Mouse (Mus musculus) ovary, postnatal 36 days (tissue): ENCODE data around the gene Krt1.

ENCODE experiments used
- DNase-seq: peaks from one replicate; pipeline ENCODE4 v3.0.0; 2022; ENCODE audit warnings: low spot score, mixed read lengths

The Krt1 gene

GRCm38 (mm10) chr15:101850694-101851093 lies at the start of gene Krt1:
TSS of gene Krt1 (minus strand) at chr15:101850794.
- DNase-seq = no peak

DNA sequence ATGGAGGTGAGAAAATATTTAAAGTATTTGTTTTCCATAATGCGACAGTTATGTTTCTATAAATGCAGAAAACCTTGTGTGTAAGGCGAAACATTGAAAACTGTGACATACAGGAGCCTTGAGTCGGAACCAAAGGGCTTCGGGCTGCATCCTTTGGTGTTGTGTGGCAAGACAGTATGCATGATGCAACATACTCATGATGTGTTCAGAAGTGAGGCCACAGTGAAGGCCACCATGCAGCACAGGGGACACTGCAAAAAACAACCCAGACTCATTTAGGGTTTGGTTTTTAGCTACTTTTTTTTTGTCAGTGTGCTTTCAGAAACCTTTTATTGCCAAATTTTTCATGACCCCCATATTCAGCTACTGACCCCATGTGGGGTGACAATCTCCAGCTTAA lies 44.6 kb upstream of the Krt1 start:
- DNase-seq = no peak

DNA sequence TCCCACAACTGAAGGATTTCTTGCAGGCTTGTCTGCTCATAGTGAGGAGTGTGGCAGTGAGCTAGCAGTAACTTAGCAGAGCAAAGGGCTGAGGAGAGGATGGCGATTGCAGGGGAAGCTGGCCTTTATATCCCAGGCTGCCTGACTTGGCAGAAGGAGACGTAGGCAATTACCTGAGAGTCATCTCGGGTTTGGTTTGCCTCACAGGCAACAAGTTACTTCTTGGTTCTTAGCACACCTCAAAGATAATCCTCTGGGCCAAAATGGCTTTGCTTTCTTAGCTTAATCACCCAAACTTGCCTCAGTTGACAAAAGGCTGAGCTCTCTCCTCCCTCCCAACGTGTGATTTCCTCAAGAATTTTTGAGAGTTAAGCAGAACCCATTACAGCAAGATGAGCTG lies 42.2 kb upstream of the Krt1 start, which contains the start of gene Krt76:
TSS of gene Krt76 (minus strand) at position 101 of the 400 bp plus-strand sequence.
- no peak for DNase-seq

GRCm38 (mm10) chr15:101879776-101880175 lies 29.2 kb upstream of the Krt1 start:
- peak; percentile 11 for DNase-seq

DNA sequence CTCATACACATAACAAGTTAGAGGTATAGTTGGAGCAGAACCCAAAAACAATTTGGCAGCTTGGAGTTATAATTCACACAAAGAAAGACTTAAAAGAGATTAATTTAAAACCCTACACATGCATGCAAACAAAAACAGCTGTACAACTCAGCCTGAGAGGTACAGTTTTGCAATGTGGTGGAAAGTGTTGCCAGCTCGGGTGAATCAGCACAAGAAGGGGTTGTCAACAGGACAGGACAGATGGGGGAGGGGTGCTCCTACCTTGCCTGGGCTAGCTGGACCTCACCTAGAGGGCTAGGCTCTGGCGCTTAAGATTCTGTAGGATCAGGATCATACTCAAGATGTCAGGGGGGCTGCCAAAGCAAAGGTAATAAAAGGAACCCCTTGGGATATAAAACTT lies 27.4 kb upstream of the Krt1 start:
- DNase-seq = no peak

DNA sequence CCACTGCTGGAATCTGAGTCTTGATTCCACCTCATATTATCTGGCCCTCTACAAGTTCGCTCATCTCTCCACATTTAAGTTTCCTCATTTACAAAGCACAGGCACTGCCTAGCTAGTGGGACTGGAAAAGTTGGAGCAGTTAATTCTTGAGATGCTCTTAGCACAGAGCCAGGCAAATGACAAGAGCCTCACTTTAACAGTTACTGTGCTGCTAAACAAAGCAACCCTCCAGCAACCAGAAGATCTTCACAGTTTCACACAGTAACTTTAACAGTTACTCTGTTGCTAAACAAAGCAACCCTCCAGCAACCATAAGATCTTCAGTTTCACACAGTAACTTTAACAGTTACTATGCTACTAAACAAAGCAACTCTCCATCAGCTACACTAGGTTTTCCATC lies 23.8 kb upstream of the Krt1 start:
- DNase-seq = no peak

DNA sequence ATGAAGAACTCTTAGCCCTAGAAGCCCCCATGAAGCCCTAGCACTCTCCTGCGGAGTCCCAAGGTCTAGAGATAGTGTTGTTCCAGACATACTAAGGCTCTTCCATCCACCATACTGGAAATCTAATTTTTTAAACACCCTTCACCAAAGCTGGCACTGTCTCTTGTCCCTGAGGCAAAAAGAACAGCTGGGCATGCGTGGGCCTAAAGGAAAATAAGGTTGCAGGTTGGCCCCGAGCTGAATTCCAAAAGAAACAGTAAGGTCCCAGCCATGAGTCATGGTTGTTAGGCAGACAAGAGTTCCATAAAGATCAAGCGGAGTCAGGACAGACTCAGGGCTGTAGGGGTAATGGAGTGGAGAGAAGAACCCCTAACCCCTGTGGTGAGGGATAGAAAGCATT lies 22.6 kb upstream of the Krt1 start:
- DNase-seq = no peak

DNA sequence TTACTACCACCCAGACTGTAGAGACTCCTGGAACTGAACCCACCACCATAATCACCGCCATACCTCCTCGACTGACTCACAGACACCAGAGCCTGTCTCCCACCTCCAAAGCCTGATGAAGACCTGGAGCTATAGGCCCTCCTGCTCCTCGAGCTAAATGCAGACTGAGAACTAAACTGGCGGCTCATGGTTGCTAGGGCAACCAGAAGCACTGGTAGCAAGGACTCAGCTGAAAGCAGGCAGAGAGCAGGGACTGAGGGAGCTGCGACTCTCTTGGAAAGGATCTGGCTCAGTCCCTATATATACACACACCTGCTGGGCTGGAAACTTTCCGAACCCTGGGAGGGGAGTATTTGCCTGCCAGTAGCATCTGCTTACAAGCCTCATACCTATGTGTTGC lies 18.8 kb upstream of the Krt1 start, which contains the start of gene Krt77:
TSS of gene Krt77 (minus strand) at position 275 of the 400 bp plus-strand sequence.
- no peak for DNase-seq

- DNase-seq = no peak
Measured at GRCm38 (mm10) chr15:101866754-101867153, 16.2 kb upstream of the Krt1 start.

DNA sequence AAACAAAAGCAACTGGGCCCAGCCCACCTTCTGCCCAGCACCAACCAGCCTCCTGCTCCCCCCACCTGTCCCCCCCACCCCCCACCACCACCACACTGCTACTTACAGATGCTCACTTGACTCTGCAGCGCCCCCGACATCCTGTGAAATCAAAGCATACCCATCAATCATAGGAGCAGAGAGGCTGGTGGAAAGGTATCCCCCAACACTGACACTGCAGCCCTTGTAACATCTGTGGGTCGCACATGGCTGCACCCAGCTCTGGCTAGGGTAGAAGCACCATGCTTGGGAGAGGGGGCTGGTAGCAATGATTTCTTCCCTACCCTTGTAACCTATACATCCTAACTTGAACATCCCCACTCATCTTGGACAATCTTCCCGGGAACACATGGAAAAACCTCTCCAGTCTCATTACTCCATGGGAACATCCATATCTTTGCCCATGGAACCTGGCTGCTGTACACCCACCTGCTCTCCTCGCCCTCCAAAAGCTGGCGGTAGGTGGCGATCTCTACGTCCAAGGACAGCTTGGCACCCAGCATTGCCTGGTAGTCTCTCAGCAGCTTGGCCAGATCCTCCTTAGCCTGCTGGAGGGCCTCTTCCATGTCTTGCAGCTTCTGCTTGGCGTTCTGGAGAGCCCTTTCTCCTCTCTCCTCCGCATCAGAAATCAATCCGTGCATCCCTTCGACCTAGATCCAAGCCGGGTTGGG lies 10.0 kb upstream of the Krt1 start:
- peak; percentile 28 for DNase-seq

DNA sequence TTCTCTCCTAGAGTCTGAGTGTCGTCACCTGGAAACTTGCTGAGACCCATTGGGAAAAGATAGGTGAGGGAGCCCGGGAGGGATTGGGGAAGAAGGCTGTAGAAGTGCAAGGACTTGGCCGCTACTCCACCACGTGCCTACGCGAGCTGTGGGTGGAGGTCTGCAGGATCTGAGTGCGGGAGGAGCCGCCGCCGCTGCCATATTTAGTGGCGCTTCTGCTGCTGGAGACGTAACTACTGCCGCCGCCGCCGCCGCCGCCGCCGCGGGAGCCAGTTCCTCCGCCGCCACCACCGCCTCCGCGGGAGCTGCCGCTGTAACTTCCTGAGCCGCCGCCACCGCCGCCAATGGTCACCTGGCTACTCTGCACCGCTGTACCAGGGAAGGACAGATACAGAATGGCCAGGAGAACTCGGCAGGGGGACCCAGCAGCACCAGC lies 9.2 kb upstream of the Krt1 start:
- DNase-seq = peak; percentile 50

DNA sequence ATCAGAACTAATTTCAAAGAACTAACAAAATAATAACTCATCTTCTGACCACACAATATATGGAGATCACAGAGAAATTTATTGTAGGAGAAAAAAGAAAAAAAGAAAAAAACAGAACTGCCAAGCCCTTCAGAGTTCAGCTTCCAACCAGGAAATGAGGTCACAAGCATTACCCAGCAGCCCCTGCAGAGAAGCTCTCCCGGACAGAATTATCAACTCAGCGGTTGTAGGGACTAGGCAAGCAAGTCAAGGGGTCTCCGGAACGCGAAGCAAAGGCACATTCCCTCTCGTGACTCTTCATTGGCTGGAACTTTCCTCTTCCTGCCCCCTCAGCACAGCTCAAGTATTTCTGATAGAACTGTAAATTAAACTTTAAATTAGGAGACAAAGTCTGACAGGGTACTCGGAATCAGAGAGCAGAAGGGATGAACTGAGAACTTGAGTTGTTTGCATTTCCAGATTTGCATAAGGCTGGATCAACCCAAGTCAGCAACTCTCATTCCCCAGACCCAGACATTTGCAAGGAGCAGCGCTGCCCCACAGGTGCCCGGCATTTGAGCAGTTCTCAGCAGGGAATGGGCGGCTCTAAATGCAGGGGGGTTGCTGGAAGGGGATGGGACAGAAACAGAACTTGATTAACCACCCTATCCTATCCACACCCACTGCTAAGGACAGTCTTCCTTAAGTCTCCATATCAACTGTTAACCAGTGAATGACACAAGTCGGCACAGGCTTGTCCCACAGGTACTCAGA lies 8.3 kb upstream of the Krt1 start:
- DNase-seq = no peak

GRCm38 (mm10) chr15:101856696-101857095 lies 6.1 kb upstream of the Krt1 start:
- no peak for DNase-seq

DNA sequence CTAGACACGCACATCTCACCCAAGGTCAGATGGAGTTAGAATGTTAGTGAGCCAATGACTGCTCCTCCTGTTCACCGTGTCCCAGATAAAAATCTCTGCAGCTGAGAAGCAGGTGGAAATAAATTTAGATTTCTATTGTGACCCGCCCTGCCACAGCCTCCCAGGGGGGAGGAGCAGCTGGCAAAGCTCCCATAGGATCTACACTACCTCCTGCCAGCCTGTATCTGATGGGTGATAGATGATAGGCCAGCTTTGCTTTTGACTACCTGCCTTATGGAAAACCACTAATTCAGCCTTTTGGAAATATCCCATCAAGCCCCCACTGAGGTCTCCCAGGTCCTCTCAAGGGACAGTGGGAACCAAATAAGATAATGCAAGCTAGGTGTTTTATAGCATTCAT lies 5.1 kb upstream of the Krt1 start:
- DNase-seq = no peak

- DNase-seq = no peak
Measured at GRCm38 (mm10) chr15:101854294-101854693, 3.7 kb upstream of the Krt1 start.

DNA sequence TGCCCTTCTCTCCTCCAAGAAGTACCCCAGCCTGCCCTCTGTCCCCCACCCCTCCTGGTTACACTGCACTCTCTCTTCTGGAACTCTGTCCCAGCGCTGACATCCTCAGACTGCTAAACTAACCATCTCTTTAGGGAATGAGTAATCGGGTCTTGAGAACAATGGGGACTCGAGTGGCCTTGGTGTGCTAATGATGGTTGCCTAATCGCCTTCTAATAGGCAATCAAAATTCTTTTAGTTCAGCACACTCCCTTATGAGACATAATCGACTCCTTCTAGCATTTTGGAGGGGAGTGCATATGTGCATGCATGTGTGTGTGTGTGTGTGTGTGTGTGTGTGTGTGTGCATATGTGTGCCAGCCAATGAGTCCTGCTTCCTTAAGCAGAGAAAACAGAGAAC lies 2.0 kb upstream of the Krt1 start:
- DNase-seq = no peak

- DNase-seq = peak; percentile 58
Measured at GRCm38 (mm10) chr15:101845971-101846403, 4.6 kb downstream of the Krt1 start.

DNA sequence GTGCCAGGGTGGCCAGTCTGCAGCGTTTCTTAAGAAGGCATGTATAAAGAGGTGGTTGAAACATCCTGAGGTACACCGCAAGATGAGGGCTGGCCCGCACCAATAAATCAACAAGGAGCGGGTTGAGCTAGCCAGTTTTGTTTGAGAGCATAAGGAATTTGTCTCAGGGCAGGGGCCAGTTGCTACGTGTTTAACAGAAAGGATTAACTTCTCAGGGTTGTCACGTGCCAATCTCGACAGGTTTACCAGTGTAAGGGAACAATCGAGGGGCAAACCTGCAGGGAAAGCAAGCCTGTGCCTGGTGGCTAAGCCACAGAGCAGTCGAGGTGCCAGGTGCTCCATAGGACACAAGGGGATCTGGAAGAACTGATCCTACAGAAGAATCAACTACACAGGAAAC lies 7.4 kb downstream of the Krt1 start:
- DNase-seq = no peak

GRCm38 (mm10) chr15:101834784-101835328 lies 15.7 kb downstream of the Krt1 start:
- no peak for DNase-seq

DNA sequence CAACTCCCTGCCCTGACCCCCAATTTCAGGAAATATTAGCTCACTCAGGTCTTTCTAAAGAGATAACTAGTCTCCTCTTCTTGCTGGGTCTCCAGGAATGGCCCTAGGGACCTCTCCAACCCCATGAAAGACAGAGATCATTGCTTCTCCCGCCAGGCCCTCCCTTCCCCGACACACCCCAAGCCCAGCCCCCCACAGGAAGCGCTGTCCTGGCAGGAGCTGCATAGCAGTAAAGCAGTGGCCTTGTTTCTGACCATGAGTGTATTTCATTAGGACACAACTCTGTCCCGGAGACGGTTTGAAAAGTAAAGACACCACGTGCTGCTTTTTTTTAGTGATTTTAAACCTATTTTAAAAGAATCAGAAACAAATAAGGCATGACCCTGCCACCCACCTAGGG lies 17.5 kb downstream of the Krt1 start:
- peak; percentile 19 for DNase-seq

DNA sequence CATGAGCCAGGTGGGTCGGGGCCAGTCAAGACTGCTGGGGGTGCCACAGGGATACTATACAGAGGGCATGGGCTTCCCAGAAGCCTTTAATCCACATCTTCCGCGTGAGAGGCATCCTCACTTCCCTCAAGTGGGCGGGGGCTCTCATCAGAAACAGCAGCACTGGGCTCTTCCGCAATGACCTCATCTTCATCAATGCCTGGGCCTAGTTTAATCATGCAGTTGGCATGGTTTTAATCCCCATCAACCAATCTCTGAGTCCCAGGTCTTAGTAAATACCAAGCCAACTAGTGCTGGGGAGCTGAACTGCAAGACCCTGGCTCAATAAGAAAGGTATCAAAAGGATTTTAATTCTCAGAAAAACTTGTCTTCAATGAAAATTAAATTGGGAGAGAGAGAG lies 21.2 kb downstream of the Krt1 start:
- DNase-seq = no peak

GRCm38 (mm10) chr15:101821786-101822185 lies 28.8 kb downstream of the Krt1 start:
- DNase-seq = no peak

GRCm38 (mm10) chr15:101817875-101818274 lies 32.7 kb downstream of the Krt1 start, which contains the start of gene Krt2:
TSS of gene Krt2 (minus strand) at chr15:101818169.
- no peak for DNase-seq
